Mouse (Mus musculus): ENCODE results near the gene Prrg1. TPM values are rescaled to one million over a fixed set of nuclear protein-coding genes. Genes with fewer than 3 reads are reported as not detected.
"Not testable (repeated sequence)": the region's sequence is repeated elsewhere in the genome, so short reads cannot be mapped to it uniquely, and the experiment has no call there.

Gene Prrg1
- 5.7 and 5.8 TPM in 2 replicates for total RNA-seq (2017)

- ATAC-seq (replicated peaks; ENCODE audit: low read depth, poor library complexity, severe bottlenecking), result peak; percentile 99
These were observed at the start of gene Prrg1 for GRCm38 (mm10) chrX:78583202-78584004. Prrg1 (minus strand) TSS chrX:78583896.

DNA sequence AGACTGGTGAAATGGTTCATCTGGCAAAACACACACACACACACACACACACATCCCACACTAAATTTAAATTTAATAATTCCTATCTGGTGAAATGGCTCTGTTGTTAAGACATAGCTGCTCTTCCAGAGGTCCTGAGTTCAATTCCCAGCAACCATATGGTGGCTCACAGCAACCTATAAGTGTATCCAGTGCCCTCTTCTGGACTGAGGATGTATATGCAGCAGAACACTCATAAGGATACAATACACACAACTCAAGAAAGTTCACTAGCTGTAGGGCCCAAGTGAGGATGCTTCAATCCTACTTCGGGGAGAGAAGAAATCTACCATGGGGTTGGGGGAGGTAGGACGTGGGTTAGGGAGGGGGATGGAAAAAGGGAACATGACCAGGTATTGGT lies 22.1 kb upstream of the Prrg1 start:
- no peak for ATAC-seq (replicated peaks; ENCODE audit: low read depth, poor library complexity, severe bottlenecking)

GRCm38 (mm10) chrX:78593138-78593537 lies 9.4 kb upstream of the Prrg1 start:
- peak; percentile 71 for ATAC-seq (replicated peaks; ENCODE audit: low read depth, poor library complexity, severe bottlenecking)

DNA sequence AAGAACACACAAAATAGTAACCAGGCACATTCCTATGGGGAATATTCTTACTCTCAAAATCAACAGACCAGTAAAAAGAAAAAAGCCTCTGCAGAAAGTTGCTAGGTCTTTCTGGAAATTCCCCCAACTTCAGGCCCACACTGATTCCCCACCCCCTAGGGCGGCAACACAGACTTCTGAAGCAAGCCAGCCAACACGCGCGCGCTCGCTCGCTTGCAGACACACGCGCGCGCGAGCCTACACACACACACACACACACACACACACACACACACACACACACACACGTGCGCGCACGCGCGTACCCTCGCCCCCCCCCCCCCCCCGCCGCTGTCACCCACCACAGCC lies 868 bp downstream of the Prrg1 start:
- ATAC-seq (replicated peaks; ENCODE audit: low read depth, poor library complexity, severe bottlenecking), result peak; percentile 40; the same call in 1 of the 2 replicates

GRCm38 (mm10) chrX:78563451-78563850 lies 20.2 kb downstream of the Prrg1 start:
- ATAC-seq (replicated peaks; ENCODE audit: low read depth, poor library complexity, severe bottlenecking), result no peak

GRCm38 (mm10) chrX:78553399-78553798 lies 30.3 kb downstream of the Prrg1 start:
- ATAC-seq (replicated peaks; ENCODE audit: low read depth, poor library complexity, severe bottlenecking), result no peak

DNA sequence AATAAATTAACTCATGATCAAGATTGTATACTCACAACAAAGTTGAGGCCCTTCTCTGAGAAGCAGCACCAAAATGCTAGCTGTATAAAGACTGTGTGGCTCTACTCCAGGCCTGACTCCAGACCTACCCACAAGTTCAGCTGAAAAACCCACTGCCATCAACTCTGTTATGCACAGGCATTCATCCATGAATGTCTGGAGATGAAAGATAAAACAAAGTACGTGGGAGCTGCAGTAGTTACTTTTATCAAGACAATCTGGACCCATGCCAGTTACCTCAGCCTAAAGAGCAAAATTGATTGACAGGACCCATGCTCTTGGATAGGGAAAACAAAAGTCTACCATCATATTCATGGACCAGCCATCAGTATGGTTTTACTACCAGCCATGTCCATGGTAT lies 31.0 kb downstream of the Prrg1 start:
- no peak; the same call in 1 of the 2 replicates for ATAC-seq (replicated peaks; ENCODE audit: low read depth, poor library complexity, severe bottlenecking)

DNA sequence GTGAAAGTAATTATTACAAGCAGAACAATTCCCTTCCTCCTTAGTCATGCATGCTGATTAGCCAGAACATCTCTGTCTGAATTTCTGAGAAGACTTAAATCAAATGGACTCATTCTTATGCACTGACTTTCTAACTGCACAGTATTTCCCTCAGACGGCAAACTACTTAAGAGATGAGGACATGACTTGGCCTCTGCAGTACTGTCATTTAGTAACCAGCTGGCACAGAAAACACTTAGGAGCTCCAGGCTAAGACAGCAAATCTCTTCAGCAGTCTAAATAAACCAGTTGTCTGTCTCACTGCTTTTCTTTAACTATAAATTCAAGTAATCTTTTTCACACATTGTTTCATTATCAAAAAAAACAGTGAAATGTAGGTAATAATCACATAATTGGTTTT lies 36.0 kb downstream of the Prrg1 start:
- no peak for ATAC-seq (replicated peaks; ENCODE audit: low read depth, poor library complexity, severe bottlenecking)

DNA sequence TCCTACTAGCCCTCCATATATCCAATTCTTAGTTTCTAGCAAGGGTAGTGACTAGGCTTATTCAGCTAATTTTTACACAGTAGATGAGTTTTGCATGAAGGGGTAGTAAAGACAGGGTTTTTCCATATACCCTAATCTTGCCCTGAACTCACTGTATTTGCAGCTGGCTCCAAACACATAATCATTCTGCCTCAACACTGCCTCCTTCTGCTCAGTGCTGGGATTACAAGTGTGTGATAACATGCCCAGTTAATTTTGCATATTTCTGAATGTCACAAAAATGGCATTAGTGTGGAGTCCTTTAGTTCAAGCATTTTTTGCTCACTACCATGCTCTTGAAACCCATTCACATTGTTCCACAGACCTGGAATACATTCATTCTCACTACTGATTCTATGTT lies 44.0 kb downstream of the Prrg1 start:
- no peak for ATAC-seq (replicated peaks; ENCODE audit: low read depth, poor library complexity, severe bottlenecking)

DNA sequence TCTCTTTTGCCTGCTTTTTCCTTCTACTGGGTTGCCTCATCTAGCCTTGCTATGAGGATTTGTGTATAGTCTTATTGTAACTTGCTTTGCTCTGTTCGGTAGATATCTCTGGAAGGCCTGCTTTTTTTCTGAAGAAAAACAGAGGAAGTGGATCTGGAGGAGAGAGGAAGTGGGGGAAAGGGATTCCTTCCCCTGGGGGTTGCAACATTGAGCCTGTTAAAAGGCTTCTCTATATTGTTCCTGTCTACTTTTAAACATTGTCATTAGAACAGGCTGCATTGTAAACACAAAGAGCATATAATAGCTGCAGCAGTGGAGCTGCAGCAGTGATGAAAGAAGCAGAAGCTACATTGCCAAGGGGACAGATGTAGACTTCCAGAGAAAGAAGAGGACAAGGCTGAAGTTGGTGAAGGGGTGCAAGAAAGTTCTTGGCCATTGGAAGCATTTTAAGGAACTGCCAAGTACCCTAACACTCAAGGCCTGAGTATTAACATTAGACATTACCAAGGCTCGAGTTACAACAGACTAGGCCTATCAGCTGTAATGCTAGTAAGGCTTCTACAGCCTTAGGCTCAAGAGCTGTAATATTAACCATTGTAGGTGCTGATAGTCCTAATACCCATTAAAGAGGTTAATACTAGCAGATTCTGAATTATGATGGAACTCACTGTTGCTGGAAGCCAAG lies 44.9 kb downstream of the Prrg1 start:
- 0 out of 2 replicates have a peak, but pooled peaks have one; percentile 15 for ATAC-seq (replicated peaks; ENCODE audit: low read depth, poor library complexity, severe bottlenecking)

GRCm38 (mm10) chrX:78518301-78518700 lies 65.4 kb downstream of the Prrg1 start:
- 0 out of 2 replicates have a peak, but pooled peaks have one; percentile 15 for ATAC-seq (replicated peaks; ENCODE audit: low read depth, poor library complexity, severe bottlenecking)

- peak; percentile 95 for ATAC-seq (replicated peaks; ENCODE audit: low read depth, poor library complexity, severe bottlenecking)
These were observed 100.7 kb downstream of the Prrg1 start for GRCm38 (mm10) chrX:78482987-78483386.

GRCm38 (mm10) chrX:78479710-78480109 lies 104.0 kb downstream of the Prrg1 start:
- no peak for ATAC-seq (replicated peaks; ENCODE audit: low read depth, poor library complexity, severe bottlenecking)

DNA sequence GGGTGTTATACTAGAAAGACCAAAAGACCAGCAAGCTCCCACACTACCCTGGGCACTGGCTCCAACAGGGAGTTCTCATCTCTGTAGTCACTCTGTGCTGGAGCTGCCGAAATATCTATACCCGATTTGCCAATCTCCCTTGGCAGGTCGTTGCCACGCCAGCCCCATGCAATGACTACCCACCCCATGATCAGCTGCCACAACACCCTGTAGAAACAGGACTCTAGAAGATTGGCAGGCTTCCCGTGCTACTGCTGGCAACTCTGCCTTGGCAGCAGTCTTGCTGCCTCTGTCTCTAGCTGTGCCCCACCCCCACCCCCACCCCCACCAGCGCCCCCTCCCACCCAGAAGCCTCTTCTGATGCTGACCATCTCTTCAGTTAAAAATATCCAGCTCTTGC lies 149.3 kb downstream of the Prrg1 start:
- no peak for ATAC-seq (replicated peaks; ENCODE audit: low read depth, poor library complexity, severe bottlenecking)

DNA sequence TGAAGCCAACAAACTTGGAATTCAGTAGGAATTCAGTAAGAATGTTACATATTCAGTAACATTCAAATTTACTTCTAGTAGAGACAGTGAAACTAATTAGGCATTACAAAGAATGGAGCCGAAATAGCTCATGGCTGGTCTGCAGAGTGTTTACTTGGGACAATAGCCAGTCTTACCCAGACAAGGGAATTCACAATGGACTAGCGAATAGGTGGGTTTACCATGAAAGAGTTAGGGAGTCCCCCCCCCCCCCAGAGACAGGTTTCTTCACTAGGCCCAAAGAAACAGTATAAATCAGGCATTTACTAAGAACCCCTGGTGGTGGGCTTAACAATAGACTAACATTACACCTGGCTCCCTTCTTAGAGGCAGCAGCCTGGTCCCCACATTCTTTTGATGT lies 180.3 kb downstream of the Prrg1 start:
- not testable (repeated sequence) for ATAC-seq (replicated peaks; ENCODE audit: low read depth, poor library complexity, severe bottlenecking)

Other genes starting within 250 kb of the Prrg1 start
- gene 4930480E11Rik, start 214.3 kb downstream of the Prrg1 start, total RNA-seq (2017), result not detected in 2 replicates
- gene Fam47c, start 153.9 kb upstream of the Prrg1 start, total RNA-seq (2017), result not detected in 2 replicates

All from common myeloid progenitor, adult 5-6 weeks (primary cell).